Mouse (Mus musculus) cerebellum, adult (tissue): ENCODE measurements around the gene BC080695.
"Not testable (repeated sequence)": the region's sequence is repeated elsewhere in the genome, so short reads cannot be mapped to it uniquely, and the experiment has no call there.

Experiments used
- ATAC-seq: cut with Nextera tagmentation; 2 replicates; pipeline ENCODE4 v1.9.2; 2017; ENCODE audit warnings: mild to moderate bottlenecking, moderate library complexity, mixed read lengths; ENCODE audit not compliant: insufficient number of reproducible peaks, low FRiP score, low TSS enrichment

BC080695 gene

DNA sequence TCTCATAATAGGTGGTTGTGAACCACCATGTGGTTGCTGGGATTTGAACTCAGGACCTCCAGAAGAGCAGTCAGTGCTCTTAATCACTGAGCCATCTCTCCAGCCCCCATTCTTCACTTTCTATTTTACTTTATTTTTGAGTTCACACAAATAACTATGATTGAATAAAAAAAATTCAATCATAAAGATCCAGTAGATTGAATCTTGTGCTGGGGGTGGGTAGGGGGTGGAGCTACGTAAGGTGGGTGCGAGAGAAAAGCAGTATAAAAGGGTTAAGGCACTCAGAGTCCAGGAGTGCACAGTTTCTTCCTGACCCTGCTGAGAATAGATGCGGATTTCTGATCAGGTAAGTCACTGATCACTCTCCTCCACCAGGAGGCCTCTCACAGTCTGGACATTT, at the start of gene BC080695, which contains the start of gene Gm13057:
TSS of gene BC080695 (plus strand) at position 301 of the 400 bp plus-strand sequence.
TSS of gene Gm13057 (plus strand) at position 310 of the 400 bp plus-strand sequence.
- not testable (repeated sequence) for ATAC-seq

GRCm38 (mm10) chr4:143511043-143511442, 40.5 kb upstream of the BC080695 start, which contains the start of gene Gm13043:
TSS of gene Gm13043 (plus strand) at chr4:143511343.
- no peak for ATAC-seq

- not testable (repeated sequence) for ATAC-seq
Measured at GRCm38 (mm10) chr4:143535654-143536053, 15.8 kb upstream of the BC080695 start, which contains the start of gene Gm13040. TSS of gene Gm13040 (plus strand) at chr4:143535954.

DNA sequence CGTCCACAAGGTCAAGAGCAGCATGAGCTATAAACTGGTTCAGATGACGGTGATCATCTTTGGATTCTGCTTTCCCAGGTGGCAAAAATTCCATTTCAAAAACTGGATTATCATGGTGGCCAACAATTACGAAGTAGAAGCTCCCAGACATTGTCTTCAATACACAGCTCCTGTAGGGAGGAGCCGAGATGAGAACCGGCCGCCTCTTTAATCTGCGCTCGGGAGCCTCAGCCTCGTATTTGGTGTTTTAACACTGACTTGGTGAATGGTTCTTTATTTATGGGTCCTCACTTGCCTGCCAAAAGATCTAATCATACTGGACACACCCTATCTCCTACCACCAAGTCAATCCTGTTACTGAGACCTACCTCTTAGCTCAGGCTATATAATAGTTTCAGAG, 60.4 kb downstream of the BC080695 start:
- ATAC-seq: not testable (repeated sequence)

DNA sequence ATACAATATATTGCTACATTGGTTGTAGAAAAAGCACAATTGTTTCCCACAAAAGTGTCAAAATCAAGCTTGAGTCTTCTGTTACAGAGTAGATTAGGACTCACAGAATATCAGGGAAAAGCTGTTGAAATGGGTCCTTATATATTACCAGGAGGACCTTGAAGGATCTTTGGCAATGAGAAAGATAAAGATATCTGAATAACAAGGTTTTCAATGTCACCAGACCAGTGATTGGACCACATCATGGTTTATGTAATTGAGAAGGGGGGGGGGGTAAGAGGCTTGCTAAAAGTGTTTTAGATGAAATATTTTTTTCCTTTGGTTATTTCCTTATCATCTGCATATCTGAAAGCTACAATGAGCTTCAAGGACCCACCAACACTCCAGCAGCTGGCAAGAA, 63.2 kb downstream of the BC080695 start, which contains the start of gene Gm13083:
TSS of gene Gm13083 (plus strand) at position 301 of the 400 bp plus-strand sequence.
- ATAC-seq: not testable (repeated sequence)

DNA sequence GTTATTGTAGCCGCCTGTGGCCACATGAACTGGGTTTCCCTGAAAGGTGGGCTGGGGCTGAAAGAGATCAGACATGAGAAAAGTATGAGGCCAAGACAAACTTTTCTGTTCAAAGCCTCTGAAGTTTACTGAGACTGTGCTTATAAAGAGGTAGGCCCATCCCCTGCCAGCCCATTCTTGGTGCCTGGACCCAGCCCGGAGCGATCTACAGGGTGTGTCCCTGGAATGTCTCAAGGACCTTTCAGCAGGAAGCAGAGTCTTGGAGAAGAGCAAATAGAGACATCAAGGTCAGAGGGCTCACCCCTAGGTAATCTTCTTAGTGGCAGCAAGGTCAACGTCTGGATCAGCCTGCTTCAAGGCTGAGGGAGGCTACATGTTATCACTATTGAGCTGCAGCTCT, 66.6 kb downstream of the BC080695 start:
- ATAC-seq: not testable (repeated sequence)
